Mouse (Mus musculus) myocyte (in vitro differentiated cells): Measurements from ENCODE around the gene Olfr1046.

ENCODE experiments used
- MYOD1 ChIP-seq, 3 experiments: IDR thresholded peaks; one replicate each; pipeline ENCODE4 v1.6.1; 2011; ENCODE audit warnings: control low read depth in 2 of 3, low read depth in 2 of 3, mild to moderate bottlenecking in 2 of 3, moderate library complexity in 1 of 3; ENCODE audit not compliant: insufficient read length in 2 of 3, control insufficient read depth in 1 of 3
- POLR2A ChIP-seq: IDR thresholded peaks from one replicate; pipeline ENCODE4 v1.6.1; 2011; ENCODE audit warnings: low read depth, mild to moderate bottlenecking, control low read depth, moderate library complexity; ENCODE audit not compliant: insufficient read length
- TCF12 ChIP-seq: IDR thresholded peaks from one replicate; pipeline ENCODE4 v1.6.1; 2011; ENCODE audit warnings: mild to moderate bottlenecking, control low read depth; ENCODE audit not compliant: poor library complexity, insufficient read depth, severe bottlenecking

- TF ChIP-seq TCF12 (no peak), MYOD1 (IDR thresholded peaks at IDR 0.05; ENCODE audit: control insufficient read depth in 1 of 3, insufficient read length in 2 of 3, low read depth in 2 of 3) (no peak), POLR2A (no peak)
Measured at GRCm38 (mm10) chr2:86240189-86240588, 21.1 kb upstream of the Olfr1046 start, which contains the start of gene Olfr1048.
